Mouse (Mus musculus) fibroblast of lung, adult 2 months (primary cell): Measurements from ENCODE around the gene Tmem94.
A peak's percentile ranks its signal among the peaks of the same experiment; 100 is the strongest.
"Not testable (repeated sequence)": the region's sequence is repeated elsewhere in the genome, so short reads cannot be mapped to it uniquely, and the experiment has no call there.

Experiments used
- DNase-seq: peaks from one replicate; pipeline ENCODE4 v3.0.0-alpha.2; 2011; ENCODE audit warnings: low read depth

Gene Tmem94

DNA sequence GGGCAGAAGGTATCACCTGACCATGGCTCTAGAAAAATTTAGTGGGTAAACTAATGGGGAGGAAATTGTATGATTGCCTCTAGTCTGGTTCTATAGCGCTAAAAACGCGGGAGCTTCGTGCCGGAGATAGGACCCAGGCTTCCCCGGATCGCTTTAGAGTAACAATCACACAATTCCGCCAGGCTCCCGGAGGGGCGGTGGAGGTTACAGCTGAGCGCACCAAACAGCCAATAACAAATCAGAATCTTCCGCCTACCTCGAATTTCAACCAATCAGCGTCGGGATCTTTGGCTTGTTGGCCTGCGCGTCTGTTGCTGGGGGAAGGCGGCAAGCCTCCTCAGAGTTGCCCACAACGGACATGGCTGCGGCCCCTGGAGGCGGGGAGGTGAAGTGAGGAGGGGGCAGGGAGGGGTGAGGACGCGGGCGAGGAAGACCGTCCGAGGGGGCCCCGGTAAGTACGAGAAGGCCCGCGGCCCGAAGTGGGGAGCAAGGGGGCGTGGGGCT lies at the start of gene Tmem94:
TSS of gene Tmem94 (plus strand) at position 331 of the 504 bp plus-strand sequence.
- DNase-seq = peak; percentile 91

- no peak for DNase-seq
Observed at GRCm38 (mm10) chr11:115716410-115717338, 48.6 kb upstream of the Tmem94 start.

DNA sequence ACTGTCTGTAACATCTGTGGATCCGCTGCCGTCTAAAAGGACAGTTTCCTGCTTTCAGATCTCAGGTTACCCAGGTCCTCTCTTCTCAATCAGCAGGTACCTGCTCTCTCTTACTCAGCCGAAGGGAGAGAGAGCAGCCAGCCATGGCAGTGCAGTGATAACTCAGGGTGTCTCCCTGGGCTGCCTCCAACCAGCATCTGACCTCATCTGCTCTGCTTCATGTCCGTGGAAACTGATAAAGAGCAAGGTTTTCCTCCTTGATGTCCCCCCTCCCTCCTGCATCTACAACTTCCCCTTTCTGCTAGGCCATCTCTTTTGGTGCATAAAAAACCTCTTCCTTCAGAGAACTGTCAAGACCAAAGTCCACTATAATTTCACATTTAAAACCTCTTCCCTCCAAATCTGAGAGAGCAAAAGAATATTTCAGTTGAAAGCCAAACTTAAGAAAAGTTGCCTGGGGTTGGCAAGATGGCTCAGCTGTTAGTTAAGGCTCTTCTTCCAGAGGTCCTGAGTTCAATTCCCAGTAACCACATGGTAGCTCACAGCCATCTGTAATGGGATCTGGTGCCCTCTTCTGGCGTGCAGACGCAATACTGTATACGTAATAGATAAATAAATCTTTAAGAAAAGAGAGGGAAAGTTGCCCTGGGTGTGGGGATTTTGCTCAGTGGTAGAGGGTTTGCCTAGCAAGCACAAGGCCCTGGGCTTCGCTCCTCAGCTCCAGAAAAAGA lies 47.4 kb upstream of the Tmem94 start:
- DNase-seq = no peak

- DNase-seq = peak; percentile 77
Observed at GRCm38 (mm10) chr11:115722638-115723037, 42.6 kb upstream of the Tmem94 start.

GRCm38 (mm10) chr11:115723231-115723630 lies 42.0 kb upstream of the Tmem94 start:
- no peak for DNase-seq

DNA sequence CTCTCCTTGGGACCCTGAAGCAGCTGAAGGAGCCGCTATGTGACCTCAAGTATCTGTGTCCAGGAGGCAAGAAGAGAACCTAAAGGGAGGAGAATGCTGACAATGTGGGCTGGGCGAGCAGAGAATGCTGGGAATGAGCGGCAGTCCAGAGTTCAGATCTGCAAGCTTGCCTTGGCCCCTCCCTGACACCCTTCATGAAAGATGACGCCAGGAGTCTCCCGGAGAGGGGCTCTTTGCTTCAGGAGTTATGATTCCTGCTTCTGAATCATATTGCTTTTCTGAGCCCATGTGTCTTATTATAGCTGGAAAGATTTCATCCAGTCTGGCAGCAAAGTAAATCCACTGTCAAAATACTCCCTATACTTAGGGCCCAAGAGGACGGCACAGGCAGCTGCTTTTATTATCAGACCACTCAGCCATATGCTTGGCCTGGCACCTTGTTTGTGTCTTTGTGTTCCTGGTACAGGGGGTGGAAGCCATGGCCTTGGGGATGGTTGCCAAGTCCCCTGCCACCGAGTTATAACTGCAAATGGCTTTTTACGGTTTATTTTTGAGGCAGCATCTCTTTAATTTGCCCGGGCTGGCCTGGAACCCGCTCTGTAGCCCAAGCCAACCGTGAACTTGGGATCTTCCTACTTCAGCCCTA lies 31.1 kb upstream of the Tmem94 start:
- DNase-seq = no peak

DNA sequence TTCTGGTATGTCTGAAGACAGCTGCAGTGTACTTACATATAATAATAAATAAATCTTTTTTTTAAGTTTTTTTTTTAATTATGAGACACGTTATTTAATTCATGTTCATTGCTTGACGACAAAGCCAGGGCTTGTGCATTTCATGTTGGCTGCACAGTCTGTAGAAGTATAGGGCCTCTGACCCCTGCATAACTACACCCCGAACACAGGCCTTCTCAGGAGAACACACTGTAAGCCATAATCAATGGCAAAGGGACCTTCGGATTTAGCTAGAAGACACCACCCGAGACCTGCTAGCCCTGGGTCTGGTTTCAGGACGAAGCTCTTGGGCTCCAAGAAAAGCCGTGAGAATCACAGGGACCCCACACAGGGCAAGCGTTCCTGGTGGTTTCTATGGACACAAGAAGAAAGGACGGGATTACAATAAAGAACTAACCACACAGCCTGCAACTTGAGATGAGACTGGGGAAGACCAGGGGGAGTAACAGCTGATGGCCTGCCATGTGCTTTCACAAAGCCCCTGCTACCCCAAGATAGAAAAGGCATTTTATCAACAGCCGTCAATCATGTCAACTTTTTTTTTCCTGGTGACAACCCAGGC lies 27.5 kb upstream of the Tmem94 start:
- DNase-seq = no peak

- DNase-seq = no peak
Observed at GRCm38 (mm10) chr11:115738275-115738885, 26.9 kb upstream of the Tmem94 start.

- no peak for DNase-seq
Observed at GRCm38 (mm10) chr11:115741070-115741469, 24.2 kb upstream of the Tmem94 start.

DNA sequence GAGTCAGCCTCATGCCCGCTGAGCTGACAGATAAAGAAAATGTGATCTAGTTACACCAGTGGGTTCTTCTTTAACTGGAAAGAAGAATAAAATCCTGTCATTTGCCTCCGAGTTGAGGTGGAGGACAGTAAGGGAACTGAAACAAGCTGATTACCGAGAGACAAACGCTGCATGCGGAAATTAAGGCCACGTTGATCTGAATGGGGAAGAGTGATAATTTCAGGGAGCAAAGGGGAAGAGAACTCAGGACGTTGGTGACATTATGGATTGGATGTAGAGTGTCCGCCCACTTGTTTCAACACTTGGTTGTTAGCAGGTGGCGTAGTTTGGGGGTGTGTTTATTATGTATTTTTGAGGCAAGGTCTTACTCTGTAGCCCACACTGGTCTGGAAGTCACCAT lies 22.3 kb upstream of the Tmem94 start:
- no peak for DNase-seq

DNA sequence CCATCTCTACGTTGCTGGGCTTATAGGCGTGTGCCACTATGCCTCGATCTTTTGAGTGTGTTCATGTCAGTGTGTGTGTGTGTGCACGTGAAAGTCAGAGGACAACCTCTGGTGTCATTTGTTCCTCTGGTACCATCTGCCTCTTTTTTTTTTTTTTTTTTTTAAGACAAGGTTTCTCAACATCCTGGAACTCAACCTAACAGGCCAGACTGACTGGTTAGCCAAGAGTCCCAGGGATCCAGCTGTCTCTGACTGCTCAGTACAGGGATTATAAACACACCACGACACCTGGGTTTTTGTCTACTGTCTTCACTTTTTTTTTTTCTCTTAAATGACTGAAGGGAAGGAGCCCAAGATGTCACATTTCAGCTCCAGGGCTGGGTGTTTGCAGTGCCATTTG lies 20.8 kb upstream of the Tmem94 start:
- DNase-seq = no peak

GRCm38 (mm10) chr11:115746109-115746508 lies 19.1 kb upstream of the Tmem94 start:
- no peak for DNase-seq

- DNase-seq = no peak
Observed at GRCm38 (mm10) chr11:115746762-115747161, 18.5 kb upstream of the Tmem94 start.

GRCm38 (mm10) chr11:115747351-115747750 lies 17.9 kb upstream of the Tmem94 start:
- DNase-seq = no peak

DNA sequence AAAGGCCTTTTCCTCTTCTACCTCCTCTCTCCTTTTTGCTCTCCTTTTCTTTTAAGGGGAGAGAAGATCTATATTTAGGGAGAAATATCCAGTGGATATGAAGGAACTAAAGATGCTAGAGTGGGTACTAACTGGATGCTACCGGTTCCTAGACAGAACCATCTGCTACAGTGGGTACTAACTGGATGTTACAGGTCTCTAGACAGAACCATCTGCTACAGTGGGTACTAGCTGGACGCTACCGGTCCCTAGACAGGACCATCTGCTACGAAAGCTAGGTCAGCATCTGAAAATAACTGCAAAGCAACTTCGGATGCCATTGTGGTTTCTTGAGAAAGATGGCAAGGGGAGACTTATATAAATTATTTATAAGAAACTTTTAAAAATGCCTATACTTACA lies 15.4 kb upstream of the Tmem94 start:
- no peak for DNase-seq

GRCm38 (mm10) chr11:115751725-115752124 lies 13.5 kb upstream of the Tmem94 start:
- no peak for DNase-seq

GRCm38 (mm10) chr11:115752653-115753052 lies 12.6 kb upstream of the Tmem94 start:
- no peak for DNase-seq

GRCm38 (mm10) chr11:115753485-115753884 lies 11.7 kb upstream of the Tmem94 start:
- no peak for DNase-seq

GRCm38 (mm10) chr11:115762176-115762575 lies 3.1 kb upstream of the Tmem94 start:
- DNase-seq = not testable (repeated sequence)

- DNase-seq = no peak
Observed at GRCm38 (mm10) chr11:115764698-115765097, 535 bp upstream of the Tmem94 start.

DNA sequence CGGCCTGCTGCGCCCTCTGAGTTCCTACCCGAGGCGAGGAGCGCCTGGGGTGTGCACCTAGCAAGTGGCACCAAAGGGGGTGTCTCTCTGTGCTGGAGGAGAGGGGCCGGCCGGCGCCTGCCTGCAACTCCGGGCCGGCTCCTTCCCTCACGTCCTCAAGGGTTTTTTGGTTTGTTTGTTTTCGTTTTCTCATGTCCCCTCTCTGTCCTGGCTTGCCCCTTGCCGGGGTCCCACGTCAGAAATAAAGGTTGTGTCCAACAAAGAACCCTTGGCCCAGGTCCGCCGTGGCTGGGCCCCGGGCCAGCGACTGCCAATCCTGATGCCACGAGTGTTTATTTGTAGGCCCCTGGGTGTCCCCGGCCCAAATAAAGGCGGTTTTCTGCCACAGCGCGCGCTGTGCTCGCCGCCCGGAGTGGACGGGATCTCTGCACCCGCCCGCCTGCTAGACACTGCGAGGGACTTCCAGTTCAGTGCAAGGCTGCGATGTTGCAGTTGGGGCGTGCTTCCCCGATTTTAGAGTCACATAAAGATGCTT lies 441 bp downstream of the Tmem94 start:
- DNase-seq = no peak
